Mouse (Mus musculus) forebrain, postnatal 0 days (tissue): ENCODE results near the gene Slc25a39. TPM values are rescaled to one million over a fixed set of nuclear protein-coding genes. Genes with fewer than 3 reads are reported as not detected.
A peak's percentile ranks its signal among the peaks of the same experiment; 100 is the strongest.
"Not testable (repeated sequence)": the region's sequence is repeated elsewhere in the genome, so short reads cannot be mapped to it uniquely, and the experiment has no call there.

Experiments
- ATAC-seq: fragments of 200-750 bp; cut with Nextera tagmentation; 2 replicates; pipeline ENCODE4 v1.8.0; 2017; ENCODE audit warnings: mild to moderate bottlenecking, moderate library complexity
- DNase-seq: peaks from one replicate; pipeline ENCODE4 v3.0.0-alpha.2; 2015
- H3K27ac ChIP-seq: fragments of 300-500 bp; sonication (generic); 2 replicates; pipeline ENCODE4 v1.5.1; 2014; ENCODE audit warnings: low read depth, mild to moderate bottlenecking, antibody characterized with exemption, low read length, moderate library complexity, mixed read lengths
- H3K27me3 ChIP-seq: fragments of 300-500 bp; sonication (generic); 2 replicates; pipeline ENCODE4 v1.6.1; 2014; ENCODE audit warnings: mild to moderate bottlenecking, low read length, mixed read lengths; ENCODE audit not compliant: insufficient read depth
- H3K36me3 ChIP-seq: fragments of 300-500 bp; sonication (generic); 2 replicates; pipeline ENCODE4 v1.6.1; 2014; ENCODE audit warnings: mild to moderate bottlenecking, moderate library complexity; ENCODE audit not compliant: insufficient read depth
- H3K4me1 ChIP-seq: fragments of 300-500 bp; sonication (generic); 2 replicates; pipeline ENCODE4 v1.6.1; 2014; ENCODE audit warnings: antibody characterized with exemption; ENCODE audit not compliant: insufficient read depth
- H3K4me2 ChIP-seq: fragments of 300-500 bp; sonication (generic); 2 replicates; pipeline ENCODE4 v1.6.1; 2014; ENCODE audit warnings: low read depth, mild to moderate bottlenecking, moderate library complexity
- H3K4me3 ChIP-seq: fragments of 300-500 bp; sonication (generic); 2 replicates; pipeline ENCODE4 v1.5.1; 2014; ENCODE audit warnings: low read depth, low read length, mixed read lengths
- H3K9ac ChIP-seq: fragments of 300-500 bp; sonication (generic); 2 replicates; pipeline ENCODE4 v1.6.1; 2014; ENCODE audit warnings: mild to moderate bottlenecking
- H3K9me3 ChIP-seq: fragments of 300-500 bp; sonication (generic); 2 replicates; pipeline ENCODE4 v1.6.1; 2016; ENCODE audit warnings: low read length
- CTCF ChIP-seq: sonication (generic); IDR thresholded peaks from 2 replicates; pipeline ENCODE4 v1.5.1; 2016; ENCODE audit warnings: antibody characterized with exemption, control low read depth, low read depth
- WGBS: fragments of 180-500 bp; shearing (Covaris S2); extraction: QIAGEN DNeasy Blood & Tissue Kit; methylation state at CpG from one replicate; pipeline ENCODE4 v1.1.7; 2014; 5-methylcytosine and 5-hydroxymethylcytosine counted together
- polyA plus RNA-seq: library from polyadenylated mRNA; unstranded; fragments of >200 nt; fragmentation: Nextera tagmentation; extraction: Ambion mirVana; gene quantifications from 2 replicates; pipeline ENCODE4 v1.2.1, GENCODE M21; 2015
- total RNA-seq: library from RNA; depleted of rRNA; stranded (reverse); fragments of >200 nt; gene quantifications from 2 replicates; pipeline ENCODE4 v1.2.3, GENCODE M21; 2014

The Slc25a39 gene
- total and polyA plus RNA-seq, 2 experiments from 2014 or later = 114 to 129 TPM

GRCm38 (mm10) chr11:102411704-102412103, 4.0 kb upstream of the Slc25a39 start:
- H3K27me3 ChIP-seq = no peaks in the 10 kb centered on the region
- ATAC-seq = peak; percentile 35
- 5% methylated on average over 11 of the region's 11 CpGs for WGBS

GRCm38 (mm10) chr11:102411061-102411460, 3.3 kb upstream of the Slc25a39 start:
- H3K4me3 ChIP-seq = no peak overlapping the region
- peaks cover 9% of the 10 kb centered on the region; the same call in 1 of the 2 replicates for H3K4me1 ChIP-seq
- no peak for TF ChIP-seq CTCF
- no peaks in the 10 kb centered on the region for H3K27me3 ChIP-seq
- no peaks in the 10 kb centered on the region for H3K36me3 ChIP-seq
- H3K4me2 ChIP-seq = no peak overlapping the region
- H3K27ac ChIP-seq = no peak overlapping the region
- no peak overlapping the region for H3K9ac ChIP-seq
- no peaks in the 10 kb centered on the region for H3K9me3 ChIP-seq
- WGBS = 74% methylated on average over 3 of the region's 3 CpGs
- DNase-seq (no peak), ATAC-seq (no peak)

More at GRCm38 (mm10) chr11:102411704-102412103, 4.0 kb upstream of the Slc25a39 start:
- peak; percentile 92 for DNase-seq
- H3K9ac ChIP-seq = no peak overlapping the region
- no peaks in the 10 kb centered on the region for H3K9me3 ChIP-seq
- H3K36me3 ChIP-seq = no peaks in the 10 kb centered on the region
- no peak overlapping the region for H3K4me2 ChIP-seq
- peaks cover 3% of the 10 kb centered on the region; the same call in 1 of the 2 replicates for H3K4me1 ChIP-seq
- no peak overlapping the region for H3K27ac ChIP-seq
- H3K4me3 ChIP-seq = no peak overlapping the region
- peak; percentile 91 for TF ChIP-seq CTCF

- H3K4me2 ChIP-seq, H3K36me3 ChIP-seq, H3K27me3 ChIP-seq, H3K4me1 ChIP-seq, H3K9ac ChIP-seq, ATAC-seq, DNase-seq, H3K4me3 ChIP-seq, H3K27ac ChIP-seq, H3K9me3 ChIP-seq: not testable (repeated sequence)
- 89% methylated on average over 3 of the region's 3 CpGs for WGBS
Observed at GRCm38 (mm10) chr11:102410345-102410744, 2.6 kb upstream of the Slc25a39 start.

GRCm38 (mm10) chr11:102409795-102410330, 2.1 kb upstream of the Slc25a39 start:
- no peaks in the 10 kb centered on the region for H3K27me3 ChIP-seq
- H3K4me3 ChIP-seq = no peak overlapping the region
- TF ChIP-seq CTCF = no peak
- ATAC-seq (no peak), DNase-seq (no peak)
- H3K4me1 ChIP-seq = peaks cover 10% of the 10 kb centered on the region; the same call in 1 of the 2 replicates
- no peaks in the 10 kb centered on the region for H3K36me3 ChIP-seq
- no peak overlapping the region for H3K9ac ChIP-seq
- H3K27ac ChIP-seq = no peak overlapping the region
- 82% methylated on average over 3 of the region's 3 CpGs for WGBS
- no peak overlapping the region for H3K4me2 ChIP-seq
- H3K9me3 ChIP-seq = no peaks in the 10 kb centered on the region

- H3K36me3 ChIP-seq = no peaks in the 10 kb centered on the region; the same call in 1 of the 2 replicates
- no peaks in the 10 kb centered on the region for H3K27me3 ChIP-seq
- no peak for DNase-seq
- TF ChIP-seq CTCF = no peak
- peak overlapping the region; percentile 66 for H3K4me3 ChIP-seq
- peaks cover 10% of the 10 kb centered on the region; the same call in 1 of the 2 replicates for H3K4me1 ChIP-seq
- H3K9me3 ChIP-seq = no peaks in the 10 kb centered on the region
- no peak overlapping the region for H3K9ac ChIP-seq
- WGBS = 34% methylated on average over 15 of the region's 15 CpGs
- ATAC-seq = no peak
- H3K4me2 ChIP-seq = peak overlapping the region; percentile 97
- H3K27ac ChIP-seq = 0 out of 2 replicates have a peak overlapping the region, but pooled peaks have one; percentile 21
Observed at GRCm38 (mm10) chr11:102408888-102409794, 1.4 kb upstream of the Slc25a39 start.

GRCm38 (mm10) chr11:102408344-102408876, 664 bp upstream of the Slc25a39 start:
- Histone ChIP-seq H3K27me3 (no peaks in the 10 kb centered on the region), H3K4me1 (peaks cover 10% of the 10 kb centered on the region; the same call in 1 of the 2 replicates), H3K36me3 (peaks cover 7% of the 10 kb centered on the region; the same call in 1 of the 2 replicates), H3K4me3 (peak overlapping the region; percentile 66), H3K9me3 (no peaks in the 10 kb centered on the region), H3K9ac (no peak overlapping the region), H3K27ac (peak overlapping the region; percentile 62; the same call in 1 of the 2 replicates), H3K4me2 (peak overlapping the region; percentile 97)
- no peak; the same call in 1 of the 2 replicates for TF ChIP-seq CTCF
- DNase-seq (peak; percentile 98), ATAC-seq (peak; percentile 96)
- WGBS = 1% methylated on average over 32 of the region's 32 CpGs
